Mouse (Mus musculus) midbrain, embryonic 16.5 days (tissue): ENCODE measurements around the gene Kctd7. TPM values are rescaled to one million over a fixed set of nuclear protein-coding genes. Genes with fewer than 3 reads are reported as not detected.

Experiments
- ATAC-seq: fragments of 200-750 bp; cut with Nextera tagmentation; 2 replicates; pipeline ENCODE4 v1.8.0; 2017; ENCODE audit warnings: moderate TSS enrichment
- H3K27ac ChIP-seq: fragments of 300-500 bp; sonication (generic); 2 replicates; pipeline ENCODE4 v1.5.1; 2014; ENCODE audit warnings: mild to moderate bottlenecking, low read length, mixed read lengths
- H3K27me3 ChIP-seq: fragments of 300-500 bp; sonication (generic); 2 replicates; pipeline ENCODE4 v1.6.1; 2014; ENCODE audit warnings: low read depth, low read length, mixed read lengths; ENCODE audit not compliant: control insufficient read depth, insufficient read depth
- H3K36me3 ChIP-seq: fragments of 300-500 bp; sonication (generic); 2 replicates; pipeline ENCODE4 v1.6.1; 2014; ENCODE audit warnings: mild to moderate bottlenecking, low read length, moderate library complexity, mixed read lengths; ENCODE audit not compliant: control insufficient read depth, insufficient read depth
- H3K4me1 ChIP-seq: fragments of 300-500 bp; sonication (generic); 2 replicates; pipeline ENCODE4 v1.6.1; 2014; ENCODE audit warnings: mild to moderate bottlenecking, low read length, mixed read lengths; ENCODE audit not compliant: control insufficient read depth, insufficient read depth
- H3K4me2 ChIP-seq: fragments of 300-500 bp; sonication (generic); 2 replicates; pipeline ENCODE4 v1.6.1; 2014; ENCODE audit warnings: mild to moderate bottlenecking, low read length, mixed read lengths
- H3K4me3 ChIP-seq: fragments of 300-500 bp; sonication (generic); 2 replicates; pipeline ENCODE4 v1.5.1; 2014; ENCODE audit warnings: low read depth, mild to moderate bottlenecking, low read length, moderate library complexity, mixed read lengths
- H3K9ac ChIP-seq: fragments of 300-500 bp; sonication (generic); 2 replicates; pipeline ENCODE4 v1.6.1; 2014; ENCODE audit warnings: low read depth, low read length, mixed read lengths
- H3K9me3 ChIP-seq: fragments of 300-500 bp; sonication (generic); replicated peaks from 2 replicates; pipeline ENCODE4 v1.6.1; 2014; ENCODE audit warnings: mild to moderate bottlenecking, low read length, mixed read lengths; ENCODE audit not compliant: control insufficient read depth, poor library complexity, severe bottlenecking
- WGBS: fragments of 180-500 bp; shearing (Covaris S2); extraction: QIAGEN DNeasy Blood & Tissue Kit; methylation state at CpG from one replicate; pipeline ENCODE4 v1.1.7; 2014; 5-methylcytosine and 5-hydroxymethylcytosine counted together
- polyA plus RNA-seq: library from polyadenylated mRNA; unstranded; fragments of >200 nt; fragmentation: Nextera tagmentation; extraction: Ambion mirVana; gene quantifications from 2 replicates; pipeline ENCODE4 v1.2.1, GENCODE M21; 2015

The Kctd7 gene
- polyA plus RNA-seq, 1 experiment from 2014 or later, result 21.4 TPM

DNA sequence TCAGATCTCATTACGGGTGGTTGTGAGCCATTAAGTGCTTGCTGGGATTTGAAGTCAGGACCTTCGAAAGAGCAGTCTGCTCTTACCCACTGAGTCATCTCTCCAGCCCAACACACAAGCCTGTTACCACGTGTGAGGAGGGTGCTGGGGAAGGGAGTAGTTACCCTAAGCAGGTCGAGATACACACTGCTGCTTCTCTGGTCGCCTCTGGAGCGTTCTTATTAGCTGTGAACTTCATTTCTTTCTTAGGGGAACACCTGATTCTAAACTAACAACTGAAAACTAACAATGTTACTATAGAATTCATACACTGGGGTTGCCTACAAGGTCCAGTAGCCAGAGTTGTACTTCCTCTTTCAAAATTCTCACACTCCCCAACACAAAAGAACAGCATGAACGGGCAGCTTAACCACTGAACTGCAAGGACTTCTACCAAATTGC lies 15.1 kb downstream of the Kctd7 start:
- no peak for ATAC-seq
- H3K36me3 ChIP-seq, result no peaks in the 10 kb centered on the region
- no peak overlapping the region for H3K4me2 ChIP-seq
- H3K9me3 ChIP-seq, result no peaks in the 10 kb centered on the region
- H3K27ac ChIP-seq, result no peak overlapping the region
- H3K4me3 ChIP-seq, result no peak overlapping the region
- H3K27me3 ChIP-seq, result no peaks in the 10 kb centered on the region; the same call in 1 of the 2 replicates
- H3K4me1 ChIP-seq, result no peaks in the 10 kb centered on the region
- 70% methylated on average over 7 of the region's 7 CpGs for WGBS
- no peak overlapping the region for H3K9ac ChIP-seq

DNA sequence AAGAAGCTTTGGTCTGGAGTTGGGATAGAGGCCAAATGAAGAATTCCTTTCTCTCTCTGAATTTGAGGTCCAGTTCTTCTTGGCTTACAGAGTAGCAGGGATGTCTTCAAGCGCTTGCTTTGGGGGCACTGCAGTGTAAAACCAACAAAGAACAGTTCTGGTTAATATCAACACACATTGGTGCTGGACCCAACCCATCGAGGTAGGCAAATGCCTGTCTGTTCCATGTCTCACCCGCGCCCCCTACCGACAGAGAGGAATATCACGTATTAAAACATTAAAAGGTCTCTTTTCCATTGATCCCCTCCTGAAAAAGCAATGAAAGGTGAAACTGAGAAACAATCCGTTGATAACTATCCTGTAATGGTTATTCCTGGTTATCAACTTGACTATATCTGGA lies 19.0 kb downstream of the Kctd7 start:
- Histone ChIP-seq H3K27me3 (no peaks in the 10 kb centered on the region; the same call in 1 of the 2 replicates), H3K36me3 (no peaks in the 10 kb centered on the region), H3K4me3 (no peak overlapping the region), H3K4me2 (no peak overlapping the region), H3K4me1 (no peaks in the 10 kb centered on the region), H3K9me3 (no peaks in the 10 kb centered on the region), H3K27ac (no peak overlapping the region), H3K9ac (no peak overlapping the region)
- WGBS, result 4% methylated on average over 7 of the region's 7 CpGs
- ATAC-seq, result no peak

DNA sequence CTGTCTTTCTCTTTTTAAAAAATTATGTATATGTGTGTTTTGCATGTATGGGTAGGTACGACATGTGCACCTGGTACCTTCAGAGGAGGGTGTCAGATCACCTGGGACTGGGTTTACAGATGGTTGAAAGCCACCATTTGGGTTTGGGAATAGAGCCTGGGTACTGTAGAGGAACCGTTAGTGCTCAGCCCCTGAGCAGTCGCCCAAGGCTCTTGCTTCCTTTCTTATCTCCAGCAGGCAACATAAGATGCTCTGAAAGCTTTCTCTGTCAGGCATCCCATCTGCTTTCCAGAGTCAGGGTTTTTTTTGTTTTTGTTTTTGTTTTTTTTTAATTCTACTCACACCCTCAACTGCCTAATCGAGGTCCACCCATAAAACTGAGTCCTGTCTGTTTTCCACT lies 20.6 kb downstream of the Kctd7 start:
- Histone ChIP-seq H3K4me2 (no peak overlapping the region), H3K27ac (no peak overlapping the region), H3K36me3 (no peaks in the 10 kb centered on the region), H3K27me3 (no peaks in the 10 kb centered on the region; the same call in 1 of the 2 replicates), H3K9me3 (no peaks in the 10 kb centered on the region), H3K9ac (no peak overlapping the region), H3K4me1 (no peaks in the 10 kb centered on the region), H3K4me3 (no peak overlapping the region)
- ATAC-seq, result no peak
- WGBS, result 78% methylated on average over 4 of the region's 4 CpGs

DNA sequence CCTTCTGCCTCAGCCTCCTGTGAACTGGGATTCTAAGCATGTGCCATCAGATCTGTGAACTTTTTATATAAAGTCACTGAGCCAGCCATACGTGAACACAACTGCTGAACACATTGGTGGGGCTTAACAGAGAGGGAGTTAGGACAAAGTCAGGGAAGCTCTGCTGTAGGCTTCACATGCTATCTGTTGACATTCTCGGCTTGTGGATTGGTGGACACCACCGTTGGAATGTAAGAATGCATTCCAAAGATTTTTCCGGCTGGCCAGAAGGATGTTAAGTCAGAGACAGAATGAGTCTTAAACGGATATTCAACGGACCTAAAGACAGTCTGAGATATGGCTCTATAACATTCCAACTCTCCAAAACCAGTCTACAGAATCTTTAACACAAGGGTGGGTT lies 24.4 kb downstream of the Kctd7 start:
- Histone ChIP-seq H3K36me3 (no peaks in the 10 kb centered on the region), H3K27ac (no peak overlapping the region), H3K4me2 (no peak overlapping the region), H3K9me3 (no peaks in the 10 kb centered on the region), H3K4me3 (no peak overlapping the region), H3K9ac (no peak overlapping the region), H3K27me3 (no peaks in the 10 kb centered on the region; the same call in 1 of the 2 replicates), H3K4me1 (peaks cover 26% of the 10 kb centered on the region)
- ATAC-seq, result no peak
- 75% methylated on average over 6 of the region's 6 CpGs for WGBS

DNA sequence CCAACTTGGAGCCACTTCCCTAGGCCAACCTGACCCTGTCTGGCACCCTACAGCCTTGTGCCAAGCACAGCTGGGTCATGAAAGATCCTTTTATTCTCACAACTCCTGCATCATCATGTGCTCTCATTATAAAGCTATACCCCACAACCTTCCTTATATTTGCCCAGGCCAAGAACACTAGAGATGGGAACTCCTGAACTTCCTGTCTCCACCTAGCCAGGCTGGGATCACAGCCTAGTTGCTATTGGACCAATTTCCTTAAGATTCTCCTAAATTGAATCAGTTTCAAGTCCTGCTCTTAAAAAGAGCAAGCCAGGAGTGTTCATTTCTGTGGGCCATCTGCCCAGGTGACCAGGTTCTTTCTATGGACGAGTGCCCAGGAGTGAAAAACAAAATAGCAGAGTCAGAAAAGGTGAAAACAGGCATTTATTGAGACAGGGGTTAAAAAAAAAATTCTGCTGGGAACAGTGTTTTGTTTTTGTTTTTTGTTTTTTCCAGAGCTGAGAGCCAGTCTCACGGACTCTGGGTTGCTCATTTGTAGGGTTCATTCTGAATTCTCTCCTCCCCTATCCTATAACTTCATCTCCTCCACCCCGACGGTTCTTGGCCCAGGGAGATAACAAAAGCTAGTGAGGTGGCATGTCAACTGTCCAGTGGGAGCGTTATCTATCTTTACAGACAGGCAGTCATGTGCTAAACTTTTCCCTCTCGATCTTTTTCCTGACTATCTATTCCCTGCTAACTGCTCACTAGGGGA lies 26.2 kb downstream of the Kctd7 start:
- no peaks in the 10 kb centered on the region for H3K36me3 ChIP-seq
- H3K4me3 ChIP-seq, result peak overlapping the region; percentile 98
- H3K9me3 ChIP-seq, result no peaks in the 10 kb centered on the region
- no peaks in the 10 kb centered on the region for H3K27me3 ChIP-seq
- 13% methylated on average over 6 of the region's 6 CpGs for WGBS
- peak overlapping the region; percentile 94 for H3K9ac ChIP-seq
- ATAC-seq, result peak; percentile 31; the same call in 1 of the 2 replicates
- H3K4me2 ChIP-seq, result peak overlapping the region; percentile 77
- peaks cover 26% of the 10 kb centered on the region for H3K4me1 ChIP-seq
- H3K27ac ChIP-seq, result peak overlapping the region; percentile 90

DNA sequence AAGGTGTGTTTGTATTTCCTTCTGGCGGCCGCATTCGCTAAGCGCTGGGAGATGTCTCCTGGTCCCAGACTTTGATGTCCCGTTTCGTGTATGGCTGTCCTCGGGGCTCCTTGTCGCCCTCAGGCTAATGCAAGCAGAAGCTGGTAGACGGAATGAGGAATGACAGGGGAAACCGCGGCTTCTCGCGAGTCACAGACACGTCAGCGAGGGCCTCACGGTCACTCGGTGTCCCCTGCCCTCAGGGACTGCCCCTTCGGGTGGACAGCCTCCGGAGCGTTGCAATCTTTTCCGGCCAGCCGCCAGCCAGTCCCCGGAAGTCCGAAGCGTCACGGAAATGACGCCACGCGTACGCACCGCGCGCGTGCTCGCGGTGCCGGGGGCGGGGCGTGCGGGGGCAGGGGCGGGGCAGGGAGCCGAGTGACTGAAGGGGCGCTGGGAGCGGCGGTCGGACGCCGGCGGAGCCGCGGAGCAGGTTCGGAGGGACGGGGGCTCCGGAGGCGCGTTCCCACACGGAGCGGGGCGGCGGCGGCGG lies 26.8 kb downstream of the Kctd7 start, which contains the start of gene Rabgef1:
Gene Rabgef1, plus strand, starts transcription at position 376 of the 532 bp plus-strand sequence.
- ATAC-seq, result peak; percentile 95
- Histone ChIP-seq H3K9me3 (no peaks in the 10 kb centered on the region), H3K9ac (peak within 1 kb of the TSS; percentile 94), H3K36me3 (no peaks in the 10 kb centered on the region), H3K27ac (peak within 1 kb of the TSS; percentile 90), H3K27me3 (no peaks in the 10 kb centered on the region), H3K4me2 (peak within 1 kb of the TSS; percentile 91), H3K4me3 (peak within 1 kb of the TSS; percentile 98), H3K4me1 (peaks cover 26% of the 10 kb centered on the region)
- WGBS, result under 1% methylated on average over 41 of the region's 62 CpGs

DNA sequence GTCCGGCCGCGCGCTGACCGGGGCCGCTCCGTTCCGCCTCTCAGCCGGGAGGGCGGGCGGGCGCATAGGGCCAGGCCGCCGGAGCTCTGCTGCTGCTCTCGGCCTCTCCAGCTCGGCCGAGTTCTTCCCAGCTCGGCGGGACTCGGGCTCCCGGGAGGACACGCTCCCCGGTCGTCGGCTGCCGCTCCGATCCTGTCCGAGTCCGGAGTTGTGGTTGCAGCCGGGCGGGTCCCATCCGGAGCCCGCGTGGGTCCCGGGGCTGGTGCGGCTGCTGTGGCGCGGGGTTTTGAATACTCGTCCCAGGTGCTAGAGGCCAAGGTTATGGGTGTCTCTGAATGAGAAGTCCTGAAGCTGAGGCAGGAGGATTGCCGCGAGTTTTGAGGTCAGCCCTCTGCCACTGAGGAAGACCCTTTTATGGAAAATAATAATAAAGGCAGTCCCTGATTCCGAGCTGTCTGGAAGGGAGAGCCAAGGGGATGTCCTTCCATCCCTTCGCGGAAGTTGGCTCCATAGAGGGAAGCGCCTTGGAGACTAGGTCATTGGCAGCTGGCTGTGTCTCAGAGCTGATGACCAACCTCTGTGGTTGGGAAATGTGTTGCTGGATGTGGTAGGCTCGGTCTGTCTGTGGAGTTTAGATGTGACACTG lies 27.4 kb downstream of the Kctd7 start:
- peak overlapping the region; percentile 90 for H3K27ac ChIP-seq
- no peaks in the 10 kb centered on the region for H3K36me3 ChIP-seq
- peak overlapping the region; percentile 94 for H3K9ac ChIP-seq
- ATAC-seq, result peak; percentile 88
- no peaks in the 10 kb centered on the region for H3K27me3 ChIP-seq
- H3K4me2 ChIP-seq, result peak overlapping the region; percentile 91
- 2% methylated on average over 29 of the region's 46 CpGs for WGBS
- H3K4me1 ChIP-seq, result peaks cover 26% of the 10 kb centered on the region
- no peaks in the 10 kb centered on the region for H3K9me3 ChIP-seq
- H3K4me3 ChIP-seq, result peak overlapping the region; percentile 98

DNA sequence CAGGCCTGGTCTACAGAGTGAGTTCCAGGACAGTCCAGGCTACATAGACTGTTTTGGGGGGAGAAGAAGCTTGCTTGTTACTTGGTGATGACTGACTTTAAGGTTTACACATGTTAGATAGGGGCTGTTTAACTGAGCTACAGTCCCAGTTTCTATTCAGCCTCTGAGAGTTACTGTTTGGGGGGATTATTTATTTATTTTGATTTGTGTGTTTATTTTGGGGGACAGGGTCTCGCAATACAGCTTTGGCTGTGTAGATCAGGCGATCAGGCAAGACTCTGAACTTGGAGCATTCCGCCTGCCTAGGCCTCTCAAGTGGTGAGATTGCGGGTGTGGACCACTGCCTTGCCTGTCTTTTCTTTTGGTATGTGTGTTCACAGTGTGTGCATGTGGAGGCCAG lies 28.4 kb downstream of the Kctd7 start:
- H3K9me3 ChIP-seq, result no peaks in the 10 kb centered on the region
- no peak overlapping the region for H3K4me3 ChIP-seq
- H3K27ac ChIP-seq, result no peak overlapping the region
- H3K4me1 ChIP-seq, result peaks cover 26% of the 10 kb centered on the region
- ATAC-seq, result no peak
- no peaks in the 10 kb centered on the region for H3K36me3 ChIP-seq
- WGBS, result 93% methylated on average over 4 of the region's 4 CpGs
- H3K4me2 ChIP-seq, result peak overlapping the region; percentile 91
- H3K27me3 ChIP-seq, result no peaks in the 10 kb centered on the region
- no peak overlapping the region for H3K9ac ChIP-seq

DNA sequence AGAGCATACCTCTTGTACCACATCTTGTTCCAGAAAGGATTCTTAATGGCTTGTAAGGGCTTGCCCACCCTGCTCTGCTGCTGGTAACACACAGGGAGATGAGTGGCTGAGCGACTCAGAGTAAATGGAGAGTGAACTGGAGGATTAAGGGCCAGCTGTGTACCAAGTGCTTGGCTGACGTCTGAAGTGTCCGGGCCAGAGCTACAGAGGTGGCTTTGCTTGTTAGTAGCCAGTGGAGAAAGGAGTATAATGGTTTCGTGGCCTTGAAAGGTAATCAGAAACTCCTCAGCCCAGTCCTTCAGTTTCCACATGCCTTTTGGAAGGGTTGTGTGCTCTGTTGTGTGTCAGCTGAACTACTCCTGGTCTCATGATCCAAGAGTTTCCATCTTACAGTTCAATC lies 33.2 kb downstream of the Kctd7 start:
- Histone ChIP-seq H3K36me3 (no peaks in the 10 kb centered on the region), H3K4me3 (no peak overlapping the region), H3K9me3 (no peaks in the 10 kb centered on the region), H3K27me3 (no peaks in the 10 kb centered on the region), H3K4me2 (no peak overlapping the region), H3K4me1 (peaks cover 13% of the 10 kb centered on the region), H3K9ac (no peak overlapping the region), H3K27ac (no peak overlapping the region)
- no peak for ATAC-seq
- 44% methylated on average over 4 of the region's 4 CpGs for WGBS
